Mouse (Mus musculus) urinary bladder, postnatal 36 days (tissue): ENCODE measurements around the gene Fev.
A peak's percentile ranks its signal among the peaks of the same experiment; 100 is the strongest.

Source experiments
- DNase-seq, 2 experiments: peaks; one replicate each; pipeline ENCODE4 v3.0.0; 2022; ENCODE audit warnings: low spot score in 2 of 2, mixed read lengths in 1 of 2

The Fev gene

DNA sequence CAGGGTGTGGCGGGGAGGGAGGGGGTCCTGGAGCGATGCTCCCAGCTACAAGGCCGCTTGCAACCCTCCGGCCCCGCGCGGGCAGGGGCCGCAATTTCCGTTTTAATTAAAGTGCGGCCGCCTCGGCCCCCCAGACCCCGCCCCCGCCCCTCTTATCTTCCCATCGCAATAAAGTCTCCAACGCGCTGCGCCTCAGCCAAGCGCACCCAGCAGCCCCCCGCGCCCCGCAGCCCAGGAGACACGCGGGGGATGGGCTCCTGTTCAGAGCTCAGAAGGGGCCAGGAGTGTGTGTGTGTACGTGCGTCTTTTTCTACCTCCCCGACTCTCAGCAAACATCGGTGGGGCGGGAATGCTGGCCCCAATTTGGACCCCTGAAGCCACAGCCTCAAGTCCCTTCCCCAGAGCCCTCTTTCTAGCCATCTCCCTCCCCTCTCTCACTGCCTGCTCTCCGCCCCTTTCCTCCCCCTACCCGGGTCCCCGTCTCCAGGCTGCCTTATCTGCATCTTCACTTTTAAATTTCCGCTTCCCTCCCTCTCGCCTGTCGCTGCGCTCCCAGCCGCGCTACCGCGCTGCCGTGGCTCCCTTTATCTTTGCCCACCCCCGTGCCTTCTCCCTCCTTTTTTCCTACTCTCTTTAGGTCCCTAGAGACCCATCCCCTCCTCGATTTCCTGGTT, at the start of gene Fev:
Gene Fev (minus strand): TSS at position 51 of the 674 bp plus-strand sequence.
- no peak for DNase-seq

DNA sequence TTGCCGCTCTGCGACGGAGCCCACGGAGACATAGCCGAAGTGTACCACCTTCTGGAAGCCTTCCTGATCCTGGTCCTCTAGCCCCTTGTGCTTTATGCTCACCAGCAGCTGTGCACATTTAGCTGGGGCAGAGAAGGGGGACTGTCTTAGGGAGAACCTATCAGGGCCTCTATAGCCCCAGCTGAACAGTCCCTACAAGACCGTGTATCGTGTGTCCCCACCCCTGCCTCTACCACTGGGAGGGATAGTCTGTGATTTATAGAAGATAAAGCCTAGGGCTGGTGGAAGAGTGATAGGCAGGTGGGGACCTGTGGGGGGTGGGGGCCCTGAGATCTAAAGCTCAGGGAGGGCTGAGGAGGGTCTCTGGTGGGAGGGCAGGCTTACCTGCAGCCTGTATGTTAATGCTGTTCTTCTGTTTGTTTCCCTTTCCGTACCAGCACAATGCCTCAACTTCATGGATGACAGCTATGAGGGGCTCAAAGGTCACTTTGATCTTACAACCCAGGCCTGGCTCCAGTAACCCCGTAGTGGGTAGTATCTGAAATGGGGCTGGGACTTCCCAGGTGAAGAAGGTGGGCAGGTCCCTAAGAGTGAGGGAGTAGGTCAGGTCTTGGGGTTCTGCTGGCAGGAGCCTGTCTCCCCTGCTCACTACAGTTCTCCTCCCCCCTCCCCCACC, 42.5 kb upstream of the Fev start:
- no peak for DNase-seq

DNA sequence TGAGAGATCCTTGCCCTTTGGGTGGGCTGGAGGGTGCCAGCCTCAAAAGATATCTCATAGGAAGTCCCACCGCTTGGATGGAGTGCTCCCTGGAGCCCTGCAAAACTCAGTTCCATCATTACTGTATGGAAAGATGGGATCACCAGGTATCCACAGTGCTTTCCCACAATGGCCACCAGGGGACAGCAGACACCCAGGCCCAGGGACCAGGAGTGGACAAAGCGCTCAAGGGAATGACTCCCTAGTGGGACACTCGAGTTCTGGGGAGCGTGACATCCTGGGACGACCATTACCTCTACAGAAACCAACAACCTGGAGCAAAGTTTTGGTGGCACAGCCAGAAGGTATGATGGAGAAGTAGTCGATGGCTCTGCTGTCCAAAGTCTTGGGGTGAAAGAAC, 41.5 kb upstream of the Fev start:
- peak in 1 of 2 experiments; percentile 47 for DNase-seq

DNA sequence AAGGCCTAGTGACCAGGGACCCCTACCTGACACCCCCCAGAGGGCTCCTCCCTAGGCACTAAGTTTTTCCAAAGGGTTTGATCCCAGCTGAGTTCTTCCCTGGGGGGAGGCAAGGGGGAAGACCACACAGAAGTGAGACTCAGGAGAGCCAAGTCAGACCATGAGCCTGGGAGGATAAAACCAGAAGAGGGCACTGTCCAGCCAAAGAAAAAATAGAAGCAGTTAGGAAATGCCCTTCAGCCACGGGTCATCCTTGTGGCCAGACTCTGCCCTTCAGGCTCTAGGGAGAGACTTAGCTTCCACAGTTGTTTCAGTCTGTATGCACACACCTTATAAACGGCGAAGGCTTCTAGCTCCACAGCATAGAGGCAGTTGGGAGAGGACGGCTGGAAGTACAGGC, 39.2 kb upstream of the Fev start:
- DNase-seq, result no peak

DNA sequence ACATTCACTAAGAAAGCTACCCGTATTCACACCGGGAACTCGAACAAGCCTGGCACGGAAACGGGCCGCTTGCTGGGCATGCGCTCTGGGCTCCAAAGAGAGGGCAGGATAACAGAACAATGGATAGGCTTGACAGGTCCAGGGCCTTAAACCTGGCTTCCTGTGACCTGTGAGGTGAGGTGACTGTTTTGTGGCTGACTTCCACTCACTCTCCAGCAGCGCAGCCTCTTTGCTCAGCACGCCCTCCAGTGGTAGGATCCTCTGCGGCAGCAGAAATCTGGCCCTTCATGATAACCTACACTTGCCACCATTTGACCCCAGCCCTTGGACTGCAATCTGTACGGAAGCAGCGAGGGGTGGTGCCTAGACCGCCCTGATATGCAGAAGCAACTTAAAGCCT, 30.5 kb upstream of the Fev start:
- no peak for DNase-seq

DNA sequence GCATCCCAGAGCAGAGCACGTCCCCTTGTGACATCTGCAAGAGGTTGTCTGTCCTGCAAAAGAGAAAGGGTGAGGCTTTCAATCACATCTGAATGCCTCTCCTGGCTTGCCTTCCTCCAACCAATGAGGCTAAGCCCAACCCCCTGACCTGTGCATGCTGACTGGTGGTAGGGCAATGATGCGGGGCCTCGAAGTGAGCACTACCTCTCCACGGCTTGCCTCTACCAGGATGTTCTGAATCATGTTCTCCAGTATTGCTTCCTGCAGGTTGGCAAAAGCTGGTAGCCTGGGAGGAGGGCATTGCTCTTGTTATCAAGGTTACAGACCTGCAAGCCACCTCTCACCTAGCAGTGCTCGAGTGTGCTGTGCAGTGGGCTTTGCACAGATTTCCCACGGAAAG, 17.0 kb upstream of the Fev start:
- DNase-seq, result no peak

DNA sequence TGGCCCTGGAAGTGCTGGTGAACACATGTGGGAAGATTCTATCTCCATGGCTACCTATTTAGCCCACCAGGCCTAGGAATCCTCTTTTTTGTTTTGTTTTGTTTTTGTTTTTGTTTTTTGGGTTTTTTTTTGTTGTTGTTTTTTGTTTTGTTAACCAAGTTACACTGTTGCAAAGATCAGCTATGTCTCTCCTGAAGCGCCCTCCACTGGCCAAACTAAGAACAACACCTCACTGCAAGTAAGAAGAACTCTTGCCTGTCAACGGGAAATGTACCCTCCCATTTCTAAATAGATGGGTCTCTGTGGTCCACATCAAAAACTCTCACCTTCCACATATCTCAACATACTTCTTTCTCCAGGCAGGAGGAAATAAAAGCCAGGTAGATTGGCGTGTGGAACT, 16.5 kb upstream of the Fev start:
- DNase-seq, result peak; percentile 26 to 27

DNA sequence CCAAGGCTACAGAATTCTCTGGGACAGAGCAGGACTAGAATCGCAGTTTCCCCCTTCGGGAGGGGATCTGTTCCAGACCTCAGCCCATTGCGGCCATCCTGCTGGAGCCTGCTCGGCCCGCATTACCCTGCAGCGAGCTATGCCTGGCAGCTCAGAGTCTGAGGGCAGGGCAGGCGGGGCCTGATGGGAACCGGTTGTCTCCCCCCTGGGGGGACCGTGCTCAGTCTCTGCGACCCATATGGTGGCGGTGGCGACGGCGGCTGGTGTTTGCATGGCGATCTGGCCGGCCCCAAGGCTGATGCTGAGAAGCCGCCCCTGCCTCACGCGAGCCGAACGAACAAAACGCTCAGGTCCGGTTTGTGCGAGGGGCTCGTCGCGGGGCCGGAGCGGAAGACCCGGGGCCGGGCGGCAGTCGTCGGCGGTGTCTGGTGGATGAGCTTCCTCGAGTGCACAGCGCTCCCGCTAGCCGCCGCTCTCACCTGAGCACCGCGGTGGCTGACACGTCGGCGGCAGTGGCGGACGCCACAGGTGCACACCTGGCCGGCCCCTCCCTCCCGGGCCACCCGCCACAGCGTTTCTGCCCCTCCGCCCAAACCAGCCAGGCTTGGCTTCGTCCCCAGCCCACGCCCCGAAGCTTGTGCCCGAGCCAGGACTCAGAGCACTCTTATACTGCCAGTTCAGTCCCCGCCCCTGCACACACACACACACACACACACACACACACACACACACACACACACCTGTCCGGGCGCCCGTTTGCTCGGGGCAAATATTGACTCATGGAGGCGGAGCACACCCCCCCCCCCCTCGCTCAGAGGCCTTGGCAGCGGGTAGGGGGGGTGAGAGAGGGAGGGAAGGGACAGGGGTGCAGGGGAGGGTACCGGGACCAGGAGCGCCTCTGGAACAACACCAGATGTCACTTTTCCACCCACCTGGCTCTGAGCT, 15.4 kb upstream of the Fev start:
- peak; percentile 64 to 71 for DNase-seq

DNA sequence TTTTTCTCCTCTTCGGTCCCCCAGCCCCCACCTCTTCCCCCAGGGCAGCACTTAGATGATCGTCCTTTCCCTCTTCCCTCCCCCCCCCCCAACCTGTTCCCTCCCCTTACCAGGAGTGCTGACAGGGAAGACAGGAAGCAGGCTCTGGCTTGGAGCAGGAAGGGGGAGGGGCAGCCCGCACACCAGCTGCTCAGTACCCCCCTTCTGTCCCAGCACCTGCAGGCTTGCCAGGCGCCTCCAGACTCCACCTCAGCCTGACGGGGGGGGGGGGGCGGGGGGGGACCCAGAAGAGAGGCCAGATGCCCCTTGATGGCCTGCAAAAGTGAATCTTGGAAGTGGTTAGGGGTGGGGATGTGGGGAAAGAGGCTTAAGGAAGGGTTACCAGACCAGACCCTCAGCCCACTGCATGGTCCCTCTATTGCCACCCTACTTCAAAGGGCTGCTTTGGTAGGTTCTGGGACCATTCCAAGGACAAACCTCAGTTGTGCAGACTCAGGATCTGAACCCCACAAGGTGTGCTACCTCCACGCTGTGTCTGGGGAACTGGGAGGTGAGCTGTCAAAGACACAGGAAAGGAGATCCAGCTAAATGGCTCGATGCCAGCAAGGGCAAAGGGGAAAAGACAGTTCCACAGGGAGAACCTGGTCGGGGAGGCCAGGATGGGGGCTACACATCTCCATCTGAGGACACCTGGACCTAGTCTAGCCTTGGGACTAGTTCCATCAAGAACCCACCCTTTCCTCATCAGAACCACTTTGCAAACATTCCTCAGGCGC, 13.6 kb upstream of the Fev start:
- DNase-seq, result no peak

DNA sequence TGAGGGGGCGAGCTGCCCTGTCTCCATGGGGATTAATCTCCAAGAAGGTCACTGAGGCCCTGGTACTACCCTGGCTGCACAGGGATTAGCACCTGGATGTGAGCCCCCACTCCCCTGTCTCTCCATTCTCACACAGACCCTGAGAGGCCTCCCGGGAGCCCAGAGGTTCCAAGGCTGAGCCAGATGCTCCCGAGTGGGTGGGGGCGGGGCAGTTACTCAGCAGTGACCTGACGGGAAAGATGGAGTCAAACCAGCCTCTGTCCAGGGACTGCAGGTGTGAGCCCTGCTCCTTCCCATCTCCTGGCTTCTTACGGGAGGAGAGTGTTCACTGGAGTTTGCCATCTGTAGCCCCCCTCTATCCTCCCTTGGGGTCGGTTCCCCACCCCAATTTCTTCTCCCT, 12.8 kb upstream of the Fev start:
- no peak for DNase-seq

DNA sequence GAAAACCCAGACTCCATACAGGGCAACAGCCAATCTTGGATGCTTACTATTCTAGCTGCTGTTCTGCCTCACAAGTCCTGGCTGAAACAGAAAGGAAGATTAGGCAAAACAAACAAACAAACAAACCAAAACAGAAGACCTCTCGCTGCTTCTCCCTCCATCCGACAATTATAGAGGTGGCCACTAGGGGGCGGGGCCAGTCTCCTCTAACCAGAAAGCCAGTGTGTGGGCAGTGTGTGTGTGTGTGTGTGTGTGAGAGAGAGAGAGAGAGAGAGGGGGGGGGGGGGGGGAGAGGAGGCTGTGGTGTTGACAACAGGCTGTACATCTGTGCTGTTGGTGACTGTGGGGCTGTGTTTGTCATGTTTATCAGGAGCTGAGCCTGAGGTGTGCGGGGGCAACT, 9.7 kb upstream of the Fev start:
- DNase-seq, result peak in 1 of 2 experiments; percentile 43

DNA sequence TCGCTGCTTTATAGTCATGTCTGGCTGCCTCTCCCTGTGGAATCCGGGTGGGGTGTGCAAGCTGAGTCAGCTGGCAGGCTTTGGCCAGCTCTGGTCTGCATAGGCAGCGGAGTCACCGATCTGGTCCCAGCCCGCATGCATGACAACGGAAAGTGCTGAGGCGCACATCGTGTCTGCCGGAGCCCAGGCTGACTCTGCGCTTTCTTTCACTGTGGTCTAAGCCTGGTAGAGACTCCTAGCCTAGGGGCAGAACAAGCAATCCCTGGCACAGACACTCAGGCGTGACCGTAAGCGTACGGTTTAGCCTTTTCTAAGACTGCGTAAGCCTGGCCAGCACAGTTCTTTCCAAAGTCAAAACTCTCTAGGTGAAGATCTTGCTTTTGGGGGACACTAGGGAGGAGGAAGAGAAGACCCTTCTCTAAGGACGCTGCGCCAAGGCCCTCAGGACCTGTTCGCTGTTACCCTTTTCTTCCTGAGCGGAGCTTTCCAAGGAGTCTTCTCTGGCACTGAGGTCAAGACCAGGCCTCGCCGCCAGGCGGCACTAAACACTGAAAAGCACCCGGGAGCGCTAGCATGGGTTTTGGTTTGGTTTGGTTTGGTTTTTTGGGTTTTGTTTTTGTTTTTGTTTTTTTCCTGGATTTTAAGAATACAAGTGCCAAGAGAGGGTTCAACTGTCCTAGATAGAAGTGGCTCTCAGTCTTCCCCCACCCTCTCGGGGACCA, 8.1 kb upstream of the Fev start, which contains the start of gene Cryba2:
Gene Cryba2 (minus strand): TSS at position 10 of the 722 bp plus-strand sequence.
- DNase-seq, result peak in 1 of 2 experiments; percentile 43

DNA sequence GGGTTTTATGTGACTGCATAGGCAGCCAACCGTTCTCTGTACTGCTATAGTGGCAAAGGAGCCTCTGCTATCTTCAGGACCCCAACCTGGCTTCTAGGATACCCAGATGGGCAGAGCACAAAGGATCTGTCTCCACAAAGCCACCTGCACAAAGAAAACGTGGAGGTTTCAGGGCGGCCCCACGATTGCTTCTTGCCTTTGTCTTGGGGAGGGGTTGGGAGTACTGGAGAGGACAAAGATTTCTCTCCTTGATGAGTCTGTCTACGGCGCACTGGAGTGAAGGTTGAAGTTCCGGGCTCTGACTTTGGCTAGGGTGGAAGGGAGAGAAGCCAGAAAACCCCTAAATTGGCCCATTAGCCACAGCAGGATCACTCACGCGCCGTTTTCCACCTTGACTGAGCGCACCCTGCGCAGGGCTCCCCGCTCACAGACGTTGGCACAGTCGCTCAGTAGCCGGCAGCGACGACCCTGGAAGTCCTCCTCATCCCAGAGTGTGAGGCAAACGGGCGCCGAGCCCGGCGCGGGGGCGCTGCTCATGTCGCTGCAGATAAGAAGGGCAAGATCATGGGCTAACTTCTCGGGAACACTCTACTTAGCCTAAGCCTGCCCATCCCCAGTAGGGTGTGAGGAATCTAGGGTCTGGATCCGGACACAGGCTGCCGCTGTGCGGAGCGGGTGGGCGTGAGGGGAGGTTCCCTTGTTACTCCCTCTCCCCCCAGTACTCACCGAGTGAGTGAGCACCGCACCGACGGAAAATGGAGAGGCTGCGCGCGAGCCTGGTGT, 7.3 kb upstream of the Fev start:
- no peak for DNase-seq

DNA sequence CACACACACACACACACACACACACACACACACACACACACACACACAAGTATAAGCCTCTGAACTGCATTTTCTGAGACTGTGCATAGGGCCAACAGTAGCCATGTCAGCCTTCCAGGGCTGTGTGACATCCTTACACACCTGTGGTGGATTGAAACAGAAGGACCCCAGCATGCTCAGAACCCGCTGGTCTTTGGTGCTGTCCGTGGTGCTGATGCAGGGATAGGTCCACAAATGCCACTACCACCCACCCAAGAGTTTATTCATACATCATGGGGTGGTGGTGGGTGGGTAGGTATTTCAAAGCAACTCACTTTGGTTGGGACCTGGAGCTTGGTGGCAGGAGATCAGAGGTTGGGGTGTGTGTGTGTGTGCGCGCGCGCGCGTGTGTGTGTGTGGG, 6.3 kb upstream of the Fev start:
- DNase-seq, result no peak

DNA sequence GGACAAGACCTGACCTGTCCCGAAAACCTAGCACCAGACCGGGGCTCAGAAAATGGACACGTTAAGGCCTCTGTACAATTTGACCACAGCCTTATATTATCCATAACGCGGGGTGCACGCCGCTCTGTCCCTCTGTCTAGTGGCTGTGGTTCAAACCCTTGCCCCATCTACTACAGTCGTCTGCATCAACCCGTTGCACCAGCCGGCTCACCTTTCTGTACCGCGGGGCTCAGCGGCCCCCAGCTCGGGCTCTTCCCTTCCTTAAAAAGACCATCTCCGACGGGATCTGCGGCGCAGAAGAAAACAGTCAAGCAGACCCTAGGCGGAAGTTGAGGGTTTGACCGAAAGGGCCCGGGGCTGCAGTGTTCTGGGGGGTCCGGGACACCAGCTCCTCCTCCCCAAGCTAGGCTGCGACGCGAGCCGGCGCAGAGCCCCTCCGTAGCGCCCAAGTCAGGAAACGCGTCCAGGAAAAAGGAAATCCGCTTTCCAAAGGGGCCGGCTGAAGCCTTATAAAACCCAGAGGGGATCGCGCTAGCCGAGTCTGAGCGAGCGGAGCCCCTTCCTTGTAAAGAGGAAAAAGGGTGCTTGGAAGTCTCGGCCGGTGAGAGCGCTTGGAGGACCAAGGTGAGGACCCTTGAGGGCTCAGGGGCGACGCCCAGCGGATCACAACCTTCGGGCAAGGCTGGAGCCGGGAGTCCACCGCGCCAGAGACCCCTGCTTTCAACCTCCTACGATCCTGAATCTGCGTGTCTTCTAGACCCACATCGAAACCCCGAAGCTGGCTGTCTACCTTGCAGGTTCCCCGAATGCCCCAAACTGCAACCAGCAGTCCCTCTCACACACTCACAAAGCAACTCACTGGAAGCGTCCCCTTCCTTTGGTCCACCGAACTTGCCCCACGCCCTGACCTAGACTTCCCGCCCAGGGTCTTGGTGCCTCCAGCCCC, 750 bp downstream of the Fev start:
- no peak for DNase-seq

DNA sequence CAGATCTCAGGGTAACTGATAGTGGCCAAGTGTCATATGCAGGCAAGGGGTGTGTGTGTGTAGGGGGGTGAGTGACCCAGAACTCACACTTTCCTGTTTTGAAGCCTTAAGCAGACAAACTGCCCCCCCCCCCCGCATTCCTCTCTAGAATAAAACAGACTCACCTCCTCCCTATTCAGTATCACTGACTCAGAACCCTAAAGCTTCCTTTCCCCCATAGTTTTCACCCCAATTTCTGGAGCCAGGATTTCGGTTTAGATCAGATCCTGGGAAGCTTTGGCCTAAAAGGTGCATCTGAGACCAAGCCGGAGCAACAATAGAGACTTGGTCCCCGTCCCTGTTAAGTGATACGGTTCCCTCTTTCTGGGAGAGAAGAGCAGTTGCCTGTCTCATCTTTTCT, 1.8 kb downstream of the Fev start:
- no peak for DNase-seq

DNA sequence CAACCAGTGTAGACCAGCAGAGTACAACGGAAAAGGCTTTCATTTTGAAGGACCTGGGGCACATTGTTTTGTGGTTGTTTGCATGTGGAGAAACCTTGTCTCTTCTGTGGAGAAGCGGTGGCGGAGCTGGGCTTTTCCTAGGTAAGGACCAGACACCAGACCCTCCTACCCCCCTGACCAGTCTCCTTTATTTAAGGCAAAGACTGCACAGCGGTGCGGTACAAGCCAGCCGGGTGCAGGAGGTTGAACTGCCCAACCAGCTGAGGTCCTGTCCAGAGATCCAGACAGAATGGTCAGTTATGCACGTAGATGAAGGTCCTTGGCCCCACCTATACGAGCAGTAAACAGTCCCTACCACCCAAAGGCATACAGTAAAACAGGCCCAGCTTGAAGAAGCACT, 2.4 kb downstream of the Fev start:
- DNase-seq, result no peak

DNA sequence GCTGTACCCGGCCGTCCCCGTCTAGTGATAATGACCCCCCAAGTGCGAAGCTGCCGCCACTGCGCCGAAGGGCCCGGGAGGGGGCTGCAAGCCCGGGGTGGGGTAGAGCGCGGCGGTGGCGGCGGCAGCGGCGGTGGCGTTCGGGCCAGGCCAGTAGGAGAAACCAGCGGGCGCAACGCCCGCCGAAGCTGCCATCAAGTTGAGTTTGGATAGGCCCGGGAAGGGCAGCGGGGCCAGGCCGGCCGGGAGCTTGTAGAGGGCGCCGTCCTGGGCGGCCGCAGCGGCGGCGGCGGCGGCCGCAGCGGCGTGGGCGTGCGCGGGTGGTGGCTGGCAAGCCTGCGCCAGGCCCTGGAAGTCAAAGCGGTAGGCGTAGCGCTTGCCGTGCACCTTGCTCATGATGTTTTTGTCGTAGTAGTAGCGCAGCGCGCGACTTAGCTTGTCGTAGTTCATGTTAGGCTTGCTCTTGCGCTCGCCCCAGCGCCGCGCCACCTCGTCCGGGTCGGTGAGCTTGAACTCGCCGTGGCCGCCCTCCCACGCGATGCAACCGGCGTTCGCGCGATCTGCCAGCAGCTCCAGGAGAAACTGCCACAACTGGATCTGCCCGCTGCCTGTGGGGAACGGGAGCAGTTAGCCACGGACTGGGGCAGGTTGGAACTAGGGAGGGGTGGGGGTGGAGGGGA, 3.0 kb downstream of the Fev start:
- no peak for DNase-seq
